Mouse (Mus musculus) hematopoietic stem cell, adult 5-6 weeks (primary cell): ENCODE results near the gene Agbl3. TPM values are rescaled to one million over a fixed set of nuclear protein-coding genes. Genes with fewer than 3 reads are reported as not detected.

ENCODE experiments used
- ATAC-seq, 2 experiments: fragments of 125-278 bp in 1 of 2; replicated peaks in 1 of 2; 2 replicates each; pipeline ENCODE4 v1.8.0; 2016 to 2017; ENCODE audit warnings: inconsistent platforms in 2 of 2, mild to moderate bottlenecking in 2 of 2, moderate number of reproducible peaks in 2 of 2, low read depth in 1 of 2, moderate TSS enrichment in 1 of 2; ENCODE audit not compliant: low FRiP score in 2 of 2, poor library complexity in 2 of 2, severe bottlenecking in 2 of 2, insufficient read depth in 1 of 2, low TSS enrichment in 1 of 2
- total RNA-seq: library from RNA; stranded (forward); fragments of 172-1452, 232-1000 nt; gene quantifications from 2 replicates; pipeline ENCODE4 v1.2.3, GENCODE M21; 2017

The Agbl3 gene
- total RNA-seq, 1 experiment from 2014 or later, result 7.1 TPM

DNA sequence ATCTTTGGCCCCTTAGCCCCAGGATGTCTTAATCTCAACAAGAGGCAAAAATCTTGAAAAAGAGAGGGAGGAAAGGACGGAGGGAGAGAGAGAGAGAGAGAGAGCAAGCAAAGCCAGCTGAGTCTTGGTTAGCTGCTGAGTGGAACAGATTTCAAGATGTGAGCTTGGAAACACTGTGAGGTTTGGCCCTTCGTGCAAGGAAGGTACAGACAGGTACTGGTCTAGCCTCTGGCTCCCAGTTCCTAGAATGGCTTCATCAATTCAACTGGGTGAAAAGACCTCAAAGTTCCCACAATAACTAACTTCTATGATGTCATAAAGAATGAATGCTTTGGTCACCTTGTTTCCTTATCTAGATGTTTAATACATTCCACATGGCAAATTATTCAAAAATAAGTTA, 3.1 kb upstream of the Agbl3 start:
- ATAC-seq, result no peak

DNA sequence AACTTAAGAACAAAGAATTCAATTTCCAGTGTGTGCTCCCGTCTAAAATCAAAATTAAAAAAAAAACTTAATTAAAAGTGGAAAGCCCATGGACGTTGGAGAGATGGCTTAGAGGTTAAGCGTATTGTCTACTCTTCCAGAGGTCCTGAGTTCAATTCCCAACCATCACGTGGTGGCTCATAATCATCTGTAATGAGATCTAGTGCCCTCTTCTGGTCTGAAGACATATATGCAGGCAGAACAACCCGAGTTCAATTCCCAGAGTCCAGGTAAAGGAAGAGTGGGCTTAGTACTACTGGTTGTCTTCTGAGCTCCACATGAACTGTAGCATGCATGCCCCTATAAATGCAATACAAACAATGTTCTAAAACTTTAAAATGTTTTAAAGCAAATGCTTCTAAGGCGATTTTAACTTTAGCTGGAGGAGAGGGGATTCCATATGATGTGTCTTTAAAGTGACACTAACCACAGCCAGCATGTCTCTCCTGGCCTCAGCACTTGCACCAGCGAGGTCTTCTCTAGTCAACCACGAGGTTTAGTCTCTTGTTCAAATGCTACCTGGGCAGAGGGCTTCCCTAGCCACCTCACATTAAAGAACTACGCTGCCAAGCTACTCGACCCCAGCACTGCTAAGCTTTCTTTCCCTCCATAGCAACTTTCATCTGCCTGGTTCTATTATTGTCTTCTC, 2.1 kb upstream of the Agbl3 start:
- ATAC-seq, result no peak

DNA sequence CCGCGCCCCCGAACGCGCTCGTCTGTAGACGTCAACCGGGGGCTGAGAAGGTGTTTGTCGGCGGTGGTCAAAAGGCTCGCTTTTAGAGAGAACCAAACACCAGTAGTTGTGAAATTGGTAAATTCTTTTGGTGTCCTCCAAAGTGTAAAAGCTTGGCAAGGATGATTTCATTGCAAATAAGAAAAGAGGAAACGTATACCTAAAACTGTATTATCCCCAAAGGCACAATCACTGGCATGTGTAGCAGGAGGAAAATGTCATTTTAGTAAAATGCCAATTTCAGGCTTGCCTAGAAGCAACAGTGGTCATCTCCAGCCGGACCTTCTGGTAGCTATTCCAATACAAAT, 684 bp downstream of the Agbl3 start:
- 0 out of 4 replicates have a peak, but pooled peaks have one; percentile 8 to 12 for ATAC-seq

DNA sequence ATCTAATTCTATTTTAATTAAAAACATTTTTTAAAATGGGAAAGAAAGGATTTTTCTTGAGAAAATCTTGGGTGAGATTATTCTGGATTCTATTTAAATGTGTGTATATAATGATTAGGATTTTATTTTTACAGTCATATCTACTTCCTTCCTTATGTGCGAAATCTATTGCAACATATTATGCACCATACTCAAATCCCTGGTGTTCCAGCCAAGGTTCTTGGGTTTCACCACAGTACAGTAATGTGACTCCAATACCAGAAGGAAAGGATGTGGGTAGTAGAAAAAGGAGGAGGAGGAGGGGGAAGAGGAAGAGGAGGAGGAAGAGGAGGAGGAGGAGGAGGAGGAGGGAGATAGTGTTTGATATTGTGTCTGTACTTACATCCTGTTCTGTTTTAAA, 2.3 kb downstream of the Agbl3 start:
- no peak for ATAC-seq

DNA sequence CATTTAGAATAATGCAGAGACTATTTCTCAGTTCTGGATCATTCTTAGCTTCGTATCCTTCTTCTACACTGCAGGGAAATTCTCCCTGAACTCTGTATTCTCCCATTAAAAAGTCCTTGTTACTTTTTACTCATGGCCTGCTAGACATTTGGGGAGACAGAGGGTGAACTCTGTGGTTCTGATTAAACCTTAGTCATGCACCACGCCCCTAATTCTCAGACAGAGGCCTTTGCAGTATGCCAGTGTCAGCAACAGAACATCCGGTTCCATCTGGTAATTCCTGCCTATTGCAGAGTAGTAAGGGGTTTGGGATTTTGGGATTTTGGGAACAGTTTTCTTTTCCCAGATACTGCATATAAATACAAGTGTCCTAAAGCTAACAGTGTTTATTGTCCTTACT, 16.6 kb downstream of the Agbl3 start:
- no peak for ATAC-seq

DNA sequence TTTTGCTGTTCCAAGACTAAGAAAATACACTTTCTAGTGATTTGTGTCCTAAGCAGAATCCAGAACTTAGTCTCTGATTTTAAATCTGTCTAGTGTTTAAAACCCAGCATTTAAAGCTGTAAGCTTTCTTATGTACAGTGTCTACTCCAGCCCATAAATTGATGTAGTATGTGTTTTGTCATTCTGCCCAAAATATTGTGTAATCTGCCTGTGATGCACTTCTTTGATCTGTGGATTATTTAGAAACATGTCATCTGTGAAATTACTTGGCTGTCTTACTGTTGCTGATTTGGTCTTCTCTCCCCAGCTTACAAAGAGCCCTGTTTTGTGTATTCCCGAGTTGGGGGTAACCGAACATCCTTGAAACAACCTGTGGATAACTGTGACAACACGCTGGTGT, 17.7 kb downstream of the Agbl3 start:
- no peak for ATAC-seq

DNA sequence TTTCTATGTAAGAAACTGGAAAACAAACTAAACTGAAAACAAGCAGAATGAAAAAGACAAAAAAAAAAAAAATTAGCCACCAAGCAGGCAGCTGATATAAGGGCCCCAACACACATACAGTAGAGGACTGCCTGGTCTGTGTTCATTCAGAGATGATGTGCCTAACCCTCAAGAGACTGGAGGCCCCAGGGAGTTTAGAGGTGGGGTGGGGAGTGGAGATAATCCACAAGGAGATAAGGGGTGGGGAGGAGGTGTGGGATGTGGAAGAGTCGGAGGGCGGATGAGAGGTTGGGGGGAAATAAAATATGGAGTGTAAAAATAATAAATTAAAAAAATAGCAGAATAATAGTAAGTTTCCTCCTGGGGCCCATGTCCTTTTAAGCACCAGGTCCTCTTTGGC, 25.4 kb downstream of the Agbl3 start:
- no peak for ATAC-seq

DNA sequence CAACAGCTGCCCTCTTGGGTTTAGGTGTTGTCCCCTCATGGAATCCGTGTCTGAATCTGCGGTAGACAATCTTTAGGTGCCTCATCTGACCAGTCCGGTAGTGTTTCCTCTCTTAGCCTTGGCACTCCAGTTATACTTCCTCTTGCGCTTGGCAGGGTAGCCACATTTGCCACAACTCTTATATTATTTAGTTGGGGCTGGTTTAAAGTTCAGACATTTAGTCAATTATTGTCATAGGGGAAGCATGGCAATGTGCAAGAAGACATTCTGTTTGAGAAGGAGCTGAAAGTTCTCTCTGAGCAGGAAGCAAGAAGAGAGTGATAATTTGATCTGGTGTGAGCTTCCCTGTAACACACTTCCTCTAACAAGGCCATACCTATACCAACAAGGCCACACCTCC, 30.4 kb downstream of the Agbl3 start:
- peak; percentile 29 to 42; a peak in 2 of 4 replicates for ATAC-seq

DNA sequence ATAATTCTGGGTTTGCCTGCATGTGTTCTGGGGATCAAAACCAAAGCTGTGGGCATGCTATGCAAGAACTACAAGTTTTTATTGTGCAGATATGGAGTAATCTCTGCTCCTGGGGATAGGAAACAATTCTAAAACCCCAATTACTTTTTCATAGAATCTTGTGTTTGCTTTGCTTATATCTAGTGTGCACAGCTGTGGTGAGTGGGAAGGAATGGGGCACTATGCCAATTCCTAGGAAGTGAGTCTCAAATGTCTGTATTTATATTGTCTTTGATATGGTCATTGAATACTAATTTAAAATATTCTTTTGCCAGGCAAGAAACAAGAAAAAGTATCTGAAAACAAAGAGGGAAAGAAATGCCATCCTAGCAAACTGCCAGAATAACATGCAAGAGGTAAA, 44.2 kb downstream of the Agbl3 start:
- ATAC-seq, result no peak

DNA sequence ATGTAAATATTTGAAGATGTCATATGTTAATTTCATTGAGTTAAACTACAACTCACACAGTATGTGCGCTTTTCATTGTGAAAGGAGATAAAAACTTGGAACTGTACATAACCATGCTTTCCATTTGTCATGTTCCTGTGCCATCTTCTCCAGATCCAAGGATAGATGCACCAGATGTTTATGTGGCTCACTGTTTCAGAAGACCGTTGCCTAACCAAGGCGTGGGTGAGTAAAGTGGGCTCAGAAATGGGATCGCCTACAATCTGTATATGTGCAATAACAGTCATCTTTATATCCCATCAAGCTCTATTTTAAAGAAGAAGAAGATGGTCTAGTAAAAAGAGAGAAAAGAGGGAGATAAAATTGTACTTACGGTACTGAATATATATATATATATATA, 52.1 kb downstream of the Agbl3 start:
- no peak for ATAC-seq

DNA sequence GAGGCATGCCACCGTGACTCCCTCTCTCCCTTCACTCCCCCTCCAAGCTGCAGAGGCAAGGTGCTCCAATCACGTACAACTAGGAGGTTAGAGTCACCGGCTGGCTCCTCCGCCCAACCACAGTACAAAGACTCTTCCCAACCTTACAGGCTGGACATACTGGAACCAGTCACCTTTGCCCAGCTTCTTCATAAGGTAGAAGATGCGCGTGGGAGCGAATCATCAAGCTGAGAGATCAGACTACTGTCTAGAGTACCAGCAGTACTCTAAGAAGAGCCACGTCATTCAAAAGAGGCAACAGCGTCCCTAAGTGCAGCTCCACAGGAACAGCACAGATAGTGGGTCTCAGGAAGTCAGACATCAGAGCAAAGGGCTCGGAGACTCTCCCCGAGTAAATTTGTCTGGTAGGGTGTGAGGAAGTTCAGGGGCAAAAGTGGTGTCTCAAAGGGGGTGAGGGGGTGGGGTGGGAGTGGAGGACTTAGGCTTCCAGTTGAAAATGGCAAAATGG, 81.4 kb downstream of the Agbl3 start:
- no peak for ATAC-seq

DNA sequence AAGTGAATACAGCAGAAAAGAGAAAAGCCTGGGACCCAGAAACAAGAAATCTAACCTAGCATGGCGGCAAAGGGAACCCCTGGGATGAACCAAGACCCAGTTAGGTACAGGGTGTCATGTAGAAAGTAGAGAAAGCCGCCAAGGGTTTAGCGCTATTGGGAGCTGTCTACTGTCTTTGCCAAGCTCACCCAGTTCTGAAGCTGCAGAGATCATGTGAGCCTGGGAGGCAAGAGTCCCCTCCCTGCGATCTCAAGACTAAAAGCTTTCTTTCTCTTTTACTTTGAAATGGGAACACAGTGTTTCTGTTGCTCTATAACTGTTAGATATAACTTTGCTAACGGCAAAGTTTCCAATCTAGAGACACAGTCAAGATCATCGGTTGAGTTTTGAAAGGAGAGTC, 82.1 kb downstream of the Agbl3 start:
- peak; percentile 56 to 65; a peak in 3 of 4 replicates for ATAC-seq

DNA sequence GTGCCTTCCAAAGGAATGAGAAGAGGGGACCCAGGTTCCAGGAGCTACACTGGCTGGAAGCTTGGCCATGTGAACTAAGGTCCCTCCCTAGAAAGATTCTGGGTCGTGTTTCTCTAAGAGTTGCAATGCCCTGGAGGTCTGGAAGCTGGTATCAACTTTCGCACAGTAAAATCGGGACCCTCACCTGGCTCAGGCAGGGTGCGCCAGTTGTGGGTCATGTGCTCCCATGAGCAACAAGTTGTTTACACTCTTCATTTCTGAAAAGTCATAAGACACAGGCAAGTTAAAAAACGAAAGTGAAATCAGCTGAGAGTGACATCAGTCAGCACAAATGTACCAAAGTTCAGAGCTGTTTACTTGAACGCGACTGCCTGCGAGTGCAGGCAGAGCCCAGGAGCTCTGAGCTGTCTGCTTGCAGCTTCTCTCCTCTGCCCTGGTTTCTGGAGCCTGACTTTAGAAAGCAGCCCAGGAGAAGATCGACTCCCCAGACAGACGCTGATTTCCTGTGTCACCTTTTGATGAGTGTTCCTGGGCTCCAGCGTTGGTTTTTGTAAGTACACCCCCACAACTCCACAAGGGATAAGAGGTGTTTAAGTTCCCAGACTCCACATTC, 82.7 kb downstream of the Agbl3 start, which contains the start of gene Tmem140:
TSS of gene Tmem140 (plus strand) at position 356 of the 613 bp plus-strand sequence.
- peak; percentile 57 to 71 for ATAC-seq

DNA sequence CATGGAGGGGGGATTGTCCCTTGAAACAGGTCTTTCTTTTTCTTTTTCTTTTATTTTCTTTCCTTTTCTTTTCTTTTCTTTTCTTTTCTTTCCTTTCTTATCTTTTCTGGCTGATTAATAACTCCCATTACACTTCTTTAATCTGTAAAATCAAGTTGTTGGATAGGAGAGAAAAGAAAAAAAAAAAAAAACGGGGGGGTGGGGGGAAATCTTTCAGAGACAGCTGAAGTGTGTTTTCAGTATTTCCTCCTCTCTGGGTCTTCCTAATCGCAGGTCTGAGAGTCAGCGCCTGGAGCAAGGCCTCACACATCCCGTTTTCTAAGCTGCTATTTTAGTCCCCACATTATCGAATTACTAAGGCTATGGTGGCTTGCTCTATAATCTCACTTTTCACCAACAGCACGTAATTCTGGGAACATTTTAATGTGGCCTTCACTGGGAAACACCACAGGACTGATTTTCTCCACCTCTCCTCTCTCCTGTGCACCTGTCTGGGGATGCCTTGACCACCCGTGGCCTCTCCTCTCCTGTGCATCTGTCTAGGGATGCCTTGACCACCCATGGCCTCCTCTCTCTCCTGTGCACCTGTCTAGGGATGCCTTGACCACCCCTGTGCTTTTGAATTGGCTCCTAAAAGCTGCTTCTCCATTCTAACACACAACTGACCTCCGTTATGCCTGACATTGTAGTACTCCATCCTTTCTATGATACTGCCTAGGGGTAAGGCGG, 83.7 kb downstream of the Agbl3 start:
- no peak for ATAC-seq

DNA sequence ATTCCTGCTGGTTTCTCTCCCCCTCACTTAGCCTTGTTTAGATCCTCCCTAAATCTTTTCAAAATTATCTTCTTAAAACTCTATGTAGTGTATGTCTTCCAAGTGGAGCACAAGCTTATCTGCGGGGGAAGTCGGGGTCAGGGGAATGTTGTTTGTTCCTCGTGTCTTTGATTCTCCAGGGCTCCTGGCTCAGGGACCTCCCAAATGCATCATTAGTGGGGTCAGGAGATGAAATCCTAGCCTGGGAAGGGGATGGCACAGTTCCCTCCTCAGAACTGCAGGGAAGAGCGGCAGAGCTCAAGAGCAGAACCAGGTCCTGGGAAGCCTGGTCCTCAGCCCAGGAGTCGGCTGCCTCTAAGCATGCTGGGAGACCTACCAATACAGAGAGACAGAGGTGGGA, 85.0 kb downstream of the Agbl3 start:
- no peak for ATAC-seq

DNA sequence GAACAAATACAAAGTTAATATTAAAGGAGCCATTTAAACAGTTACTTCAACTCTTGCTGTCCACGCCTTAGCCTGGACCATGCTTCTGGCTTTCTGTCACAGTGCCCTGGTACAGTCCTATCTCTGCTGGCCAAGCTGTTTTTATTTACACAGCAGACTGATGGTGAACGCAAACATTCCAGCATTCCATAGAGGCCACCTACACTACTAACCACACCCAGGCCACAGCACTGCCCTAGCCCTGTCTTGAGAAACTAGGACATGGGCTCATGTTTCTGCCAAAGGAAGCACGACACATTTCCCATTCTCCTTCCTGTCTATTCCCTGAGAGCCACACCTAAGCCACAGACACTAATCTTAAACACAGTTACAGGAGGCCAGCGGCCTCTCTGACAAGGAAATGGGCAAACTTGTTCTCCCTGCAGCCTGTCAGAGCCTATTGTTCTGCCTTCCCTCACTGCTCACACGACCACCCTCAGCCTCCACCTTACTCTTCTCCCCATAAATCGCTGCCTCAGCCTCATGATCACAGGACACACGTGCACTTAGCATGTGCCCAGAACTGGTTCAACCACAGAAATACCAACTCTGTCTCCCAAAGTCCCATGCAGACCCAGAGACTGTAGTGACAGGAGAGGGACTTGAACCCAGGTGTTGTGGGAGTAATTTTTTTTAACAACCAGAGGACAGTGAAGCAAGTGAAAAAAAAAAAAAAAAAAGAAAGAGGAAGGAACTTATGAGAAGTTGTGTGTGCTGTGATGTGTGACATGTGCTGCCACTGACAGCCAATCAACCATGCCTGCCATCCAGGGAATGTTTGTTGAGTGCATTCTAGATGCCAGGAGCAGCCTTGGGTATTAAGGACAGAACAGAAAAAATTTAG, 85.7 kb downstream of the Agbl3 start:
- ATAC-seq, result no peak

DNA sequence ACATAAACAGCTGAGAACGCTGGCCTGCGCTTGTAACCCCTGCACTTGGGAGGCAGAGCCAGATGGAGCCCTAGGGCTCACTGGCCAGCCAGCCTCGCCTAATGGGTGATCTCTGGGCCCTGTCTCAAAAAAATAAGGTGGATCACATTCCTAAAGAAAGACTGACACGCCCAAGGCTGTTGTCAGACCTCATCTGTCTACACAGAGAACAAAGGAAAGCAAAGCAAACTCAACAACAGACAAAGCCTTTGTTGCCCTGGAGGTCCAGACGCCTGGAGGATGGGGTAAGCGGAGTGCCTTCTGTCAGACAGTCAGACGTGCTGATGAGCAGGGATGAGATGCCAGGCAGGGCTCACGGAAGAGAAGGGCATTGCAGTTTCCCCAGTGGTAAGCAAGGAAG, 86.6 kb downstream of the Agbl3 start:
- no peak for ATAC-seq
